Mouse (Mus musculus): ENCODE measurements around the gene Mindy4. TPM values are rescaled to one million over a fixed set of nuclear protein-coding genes. Genes with fewer than 3 reads are reported as not detected.

The Mindy4 gene
- 0.26 TPM for polyA plus RNA-seq (2014; fragmentation: Illumina TruSeq; extraction: RNeasy Lipid Tissue Mini Kit (QIAGEN cat#74804); ENCODE audit: low replicate concordance)

GRCm38 (mm10) chr6:55202913-55203910, at the start of gene Mindy4:
Mindy4 (plus strand) TSS chr6:55203383.

GRCm38 (mm10) chr6:55174741-55175181, 28.4 kb upstream of the Mindy4 start, which contains the start of gene Inmt:
Inmt (minus strand) TSS chr6:55175043.

GRCm38 (mm10) chr6:55335989-55336514, 132.9 kb downstream of the Mindy4 start, which contains the start of gene Aqp1:
Aqp1 (plus strand) TSS chr6:55336432.

Other genes with a start within 250 kb of the Mindy4 start
- 1.9 TPM for gene Nod1, start 230.8 kb upstream of the Mindy4 start, polyA plus RNA-seq (2014; fragmentation: Illumina TruSeq; extraction: RNeasy Lipid Tissue Mini Kit (QIAGEN cat#74804); ENCODE audit: low replicate concordance)
- 18.7 TPM for gene Ggct, start 210.4 kb upstream of the Mindy4 start, polyA plus RNA-seq (2014; fragmentation: Illumina TruSeq; extraction: RNeasy Lipid Tissue Mini Kit (QIAGEN cat#74804); ENCODE audit: low replicate concordance)
- gene Gars, start 165.4 kb upstream of the Mindy4 start, polyA plus RNA-seq (2014; fragmentation: Illumina TruSeq; extraction: RNeasy Lipid Tissue Mini Kit (QIAGEN cat#74804); ENCODE audit: low replicate concordance): 71.4 TPM
- gene Crhr2, start 70.4 kb upstream of the Mindy4 start, polyA plus RNA-seq (2014; fragmentation: Illumina TruSeq; extraction: RNeasy Lipid Tissue Mini Kit (QIAGEN cat#74804); ENCODE audit: low replicate concordance): not detected
- gene Inmt, start 28.3 kb upstream of the Mindy4 start, polyA plus RNA-seq (2014; fragmentation: Illumina TruSeq; extraction: RNeasy Lipid Tissue Mini Kit (QIAGEN cat#74804); ENCODE audit: low replicate concordance): not detected
- 10.2 TPM for gene Aqp1, start 133.0 kb downstream of the Mindy4 start, polyA plus RNA-seq (2014; fragmentation: Illumina TruSeq; extraction: RNeasy Lipid Tissue Mini Kit (QIAGEN cat#74804); ENCODE audit: low replicate concordance)
- gene Ghrhr, start 172.9 kb downstream of the Mindy4 start, polyA plus RNA-seq (2014; fragmentation: Illumina TruSeq; extraction: RNeasy Lipid Tissue Mini Kit (QIAGEN cat#74804); ENCODE audit: low replicate concordance): not detected
- 0.37 TPM for gene Adcyap1r1, start 248.6 kb downstream of the Mindy4 start, polyA plus RNA-seq (2014; fragmentation: Illumina TruSeq; extraction: RNeasy Lipid Tissue Mini Kit (QIAGEN cat#74804); ENCODE audit: low replicate concordance)